Mouse (Mus musculus): ENCODE measurements around the gene Dysf. TPM values are rescaled to one million over a fixed set of nuclear protein-coding genes. Genes with fewer than 3 reads are reported as not detected.

Gene Dysf
- polyA plus RNA-seq, 1 experiment from 2014 or later: 3.9 TPM

DNA sequence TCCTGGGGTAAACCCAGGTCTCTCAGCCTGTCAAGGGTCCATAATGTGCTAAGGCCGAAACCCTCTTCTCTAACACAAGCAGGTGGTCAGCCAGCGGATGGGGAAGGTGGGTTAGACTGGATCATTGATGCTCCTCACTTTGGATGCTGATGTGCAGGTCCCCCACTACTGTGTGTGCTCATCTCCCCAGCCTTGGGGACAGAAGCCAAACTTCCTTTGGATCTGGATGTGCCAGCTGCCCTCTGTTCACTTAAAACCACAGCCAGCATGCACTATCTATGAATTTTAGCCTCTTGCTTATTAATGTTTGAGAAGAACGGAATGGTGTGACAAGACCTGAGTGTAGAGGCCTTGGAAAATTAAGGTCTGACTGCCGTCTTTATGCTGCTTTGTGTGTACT, 150.7 kb downstream of the Dysf start:
- DNase-seq (ENCODE audit: low spot score): no peak

DNA sequence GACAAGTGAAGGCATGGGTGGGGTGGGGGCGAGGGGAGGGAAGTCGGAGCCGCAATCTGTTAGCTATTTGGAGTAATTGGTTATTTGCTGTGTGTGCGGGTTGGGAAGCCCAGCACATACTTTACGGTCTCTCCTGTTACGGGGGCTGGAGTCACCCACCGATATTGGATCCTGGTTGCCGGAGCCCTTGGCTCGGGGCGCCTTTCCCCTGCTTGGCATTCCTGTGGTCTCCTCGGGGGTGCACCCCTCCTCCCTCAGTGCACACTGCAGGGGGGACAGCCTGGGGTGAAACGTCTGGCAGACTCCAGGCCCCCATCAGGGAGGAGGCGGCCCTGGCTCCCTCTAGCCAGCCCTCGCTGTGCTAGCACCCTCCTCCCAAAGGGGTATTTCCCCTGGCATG, 159.2 kb downstream of the Dysf start:
- no peak for DNase-seq (ENCODE audit: low spot score)

DNA sequence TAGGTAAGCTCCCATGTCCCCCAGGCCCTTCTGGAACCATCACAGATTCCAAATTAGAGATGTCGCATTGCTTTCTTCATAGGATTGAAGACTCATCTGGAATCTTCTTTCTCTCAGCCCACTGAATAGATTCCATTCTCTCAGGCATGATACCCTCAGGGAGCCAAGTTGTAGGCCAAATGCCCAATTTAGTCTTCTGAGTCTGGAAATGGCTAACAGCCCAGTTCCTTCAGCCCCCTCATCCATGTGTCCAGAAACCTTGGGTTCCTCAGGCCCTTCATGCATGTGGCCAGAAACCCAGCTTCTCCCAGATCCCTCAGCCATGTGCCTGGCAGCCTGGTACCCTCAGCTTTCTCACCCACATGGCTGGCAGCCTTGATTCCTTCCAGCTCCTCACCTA, 160.2 kb downstream of the Dysf start:
- DNase-seq (ENCODE audit: low spot score): no peak

GRCm38 (mm10) chr6:84173626-84174025, 165.2 kb downstream of the Dysf start:
- DNase-seq (ENCODE audit: low spot score): no peak

DNA sequence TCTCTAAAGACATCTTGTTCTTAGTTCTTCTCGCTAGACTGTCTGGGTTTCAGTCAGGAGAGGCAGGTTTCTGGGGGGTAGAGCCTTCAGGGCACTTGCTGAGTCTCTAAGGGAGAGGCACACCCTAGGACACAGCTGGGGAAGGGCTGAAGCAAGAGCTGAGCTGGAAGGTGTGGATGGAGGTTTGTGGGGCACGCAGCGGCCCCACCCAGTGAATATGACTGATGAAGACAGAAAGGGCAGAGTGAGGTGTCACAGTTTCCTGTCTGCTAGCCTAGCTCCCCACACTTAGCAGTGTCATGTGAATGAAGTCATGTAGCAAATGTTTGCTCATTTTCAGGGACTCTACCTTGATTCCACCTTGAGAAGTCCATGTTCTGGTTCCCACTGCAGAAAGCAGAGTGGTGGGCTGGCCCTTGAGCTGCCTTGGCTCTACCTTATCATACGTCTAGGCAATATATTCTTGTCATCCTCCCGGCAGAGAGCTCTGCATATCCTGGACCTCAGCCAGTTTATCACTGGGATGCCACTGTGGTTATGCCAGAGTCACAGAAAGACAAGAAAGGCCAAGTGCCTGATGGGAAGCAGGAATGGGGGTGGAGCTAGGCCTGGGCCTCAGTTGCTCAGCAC, 170.5 kb downstream of the Dysf start:
- DNase-seq (ENCODE audit: low spot score): peak; percentile 37

DNA sequence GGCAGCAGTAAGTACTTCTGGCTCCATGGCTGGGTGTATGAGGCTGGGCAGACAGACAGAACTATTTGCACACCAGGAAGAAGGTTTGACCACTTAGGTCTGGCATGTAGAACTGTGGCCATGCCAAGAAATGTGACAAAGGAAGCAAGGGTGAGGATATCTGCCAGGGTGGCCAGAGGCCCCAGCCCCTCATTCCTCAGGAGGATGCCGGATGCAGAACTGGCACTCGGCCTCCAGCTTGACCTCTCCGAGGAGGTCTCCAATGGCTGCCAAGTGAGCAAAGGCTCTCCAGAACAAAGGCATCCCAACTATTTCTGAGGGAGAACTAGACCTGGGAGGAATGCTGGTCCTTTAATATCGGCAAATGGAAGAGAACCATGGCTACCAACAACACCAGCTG, 173.1 kb downstream of the Dysf start:
- no peak for DNase-seq (ENCODE audit: low spot score)

- peak; percentile 35 for DNase-seq (ENCODE audit: low spot score)
These were observed 183.4 kb downstream of the Dysf start for GRCm38 (mm10) chr6:84191656-84192250.

DNA sequence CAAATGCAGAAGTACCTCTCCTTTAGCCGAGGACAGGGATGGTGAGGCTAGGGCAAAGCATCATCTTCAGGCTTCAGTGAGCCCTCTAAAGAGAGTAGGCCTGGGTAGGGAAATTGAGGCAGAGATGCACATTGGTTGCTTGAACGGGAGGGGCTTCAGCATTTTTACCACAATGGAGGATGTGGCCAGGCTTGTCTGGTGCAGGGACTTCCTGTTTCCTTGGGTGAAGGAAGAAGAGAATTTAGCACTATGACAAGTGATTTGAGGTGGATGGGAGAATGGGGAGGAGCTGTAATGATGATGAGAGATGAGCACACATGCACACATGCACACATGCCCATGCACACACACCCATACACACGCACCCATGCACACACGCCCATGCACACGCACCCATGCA, 188.1 kb downstream of the Dysf start:
- DNase-seq (ENCODE audit: low spot score): peak; percentile 71

DNA sequence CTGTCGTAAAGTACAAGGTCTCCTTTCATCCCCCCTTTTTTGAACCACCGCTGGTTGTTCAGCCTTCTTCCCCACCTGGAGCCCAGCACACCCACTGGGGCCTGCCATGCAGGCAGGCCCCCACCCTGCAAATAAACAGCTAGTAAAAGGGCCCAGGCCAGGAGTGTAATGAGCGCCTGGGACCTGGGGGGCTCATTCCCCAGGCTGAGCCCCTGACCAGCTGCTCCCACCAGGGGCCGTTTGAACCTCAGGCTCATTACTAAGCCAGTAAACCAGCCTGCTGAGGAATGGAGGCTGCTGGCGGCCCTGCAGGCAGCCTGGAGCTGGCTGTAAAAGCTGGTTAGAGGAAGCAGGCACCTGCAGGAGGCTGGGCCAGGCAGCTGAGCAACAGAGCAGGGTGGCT, 189.4 kb downstream of the Dysf start:
- DNase-seq (ENCODE audit: low spot score): peak; percentile 62

- no peak for DNase-seq (ENCODE audit: low spot score)
These were observed 193.5 kb downstream of the Dysf start for GRCm38 (mm10) chr6:84201721-84202490.

GRCm38 (mm10) chr6:84205611-84206010, 197.2 kb downstream of the Dysf start:
- DNase-seq (ENCODE audit: low spot score): no peak

GRCm38 (mm10) chr6:84208589-84208988, 200.2 kb downstream of the Dysf start:
- no peak for DNase-seq (ENCODE audit: low spot score)

- DNase-seq (ENCODE audit: low spot score): no peak
These were observed 201.5 kb downstream of the Dysf start for GRCm38 (mm10) chr6:84209736-84210434.

DNA sequence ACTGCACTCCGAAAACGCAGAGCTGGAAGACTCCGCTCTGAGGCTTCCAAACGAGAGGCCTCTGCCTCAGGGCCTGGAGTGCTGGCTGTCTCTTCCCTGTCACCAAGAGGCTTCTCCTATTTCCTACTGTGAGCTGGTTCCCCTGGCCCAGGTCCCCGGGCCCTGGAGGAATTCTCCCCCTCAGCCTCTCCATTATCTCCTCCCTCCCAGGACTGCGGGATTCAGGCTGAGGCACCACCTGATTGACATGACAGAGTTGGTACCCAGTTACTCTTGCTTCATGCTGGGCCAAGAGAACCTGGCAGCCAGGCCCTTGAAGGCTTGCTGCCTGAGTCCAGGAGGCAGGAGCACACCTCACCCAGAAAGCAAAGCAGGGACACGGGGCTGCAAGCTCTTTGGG, 203.1 kb downstream of the Dysf start:
- no peak for DNase-seq (ENCODE audit: low spot score)

DNA sequence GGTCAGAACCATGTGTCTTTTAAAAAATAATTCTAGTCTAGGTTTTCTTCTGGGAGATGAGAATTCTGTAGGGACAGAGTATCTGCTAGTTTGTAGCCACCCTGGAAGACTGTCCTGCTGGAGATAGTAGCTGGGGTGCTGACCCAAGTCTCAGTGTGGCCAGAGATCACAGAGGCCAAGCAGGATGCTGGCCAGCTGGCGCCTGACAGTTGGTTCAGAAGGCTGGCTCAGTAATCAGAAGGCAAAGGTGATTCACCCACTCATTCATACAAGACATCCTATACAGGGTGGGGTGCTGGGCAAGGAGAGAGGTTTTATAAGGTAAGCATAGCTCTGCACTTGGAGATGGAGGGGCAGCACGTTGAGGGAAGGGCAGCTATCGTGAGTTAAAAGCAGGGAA, 204.7 kb downstream of the Dysf start:
- no peak for DNase-seq (ENCODE audit: low spot score)

GRCm38 (mm10) chr6:84217216-84217933, 209.0 kb downstream of the Dysf start:
- DNase-seq (ENCODE audit: low spot score): peak; percentile 80

DNA sequence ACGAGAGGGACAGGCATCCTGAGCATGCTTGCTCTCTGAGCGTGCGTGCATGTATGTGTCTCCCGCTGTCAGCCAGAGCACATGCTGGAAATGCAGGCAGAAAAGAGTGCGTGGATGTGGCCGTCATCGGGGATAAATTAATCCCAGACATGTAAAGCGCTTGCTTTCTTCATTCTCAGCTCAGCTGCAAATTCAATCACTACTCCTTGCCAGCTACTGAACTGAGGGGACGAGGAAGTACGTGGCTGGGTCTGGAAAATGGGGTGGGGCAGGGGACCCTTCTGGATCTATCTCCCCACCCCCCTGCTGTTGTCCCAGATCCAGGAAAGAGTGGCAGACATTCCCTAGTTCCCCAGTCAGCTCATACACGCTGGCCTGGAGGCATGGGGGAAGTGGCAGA, 210.7 kb downstream of the Dysf start:
- DNase-seq (ENCODE audit: low spot score): no peak

- no peak for DNase-seq (ENCODE audit: low spot score)
These were observed 216.5 kb downstream of the Dysf start for GRCm38 (mm10) chr6:84224861-84225260.

DNA sequence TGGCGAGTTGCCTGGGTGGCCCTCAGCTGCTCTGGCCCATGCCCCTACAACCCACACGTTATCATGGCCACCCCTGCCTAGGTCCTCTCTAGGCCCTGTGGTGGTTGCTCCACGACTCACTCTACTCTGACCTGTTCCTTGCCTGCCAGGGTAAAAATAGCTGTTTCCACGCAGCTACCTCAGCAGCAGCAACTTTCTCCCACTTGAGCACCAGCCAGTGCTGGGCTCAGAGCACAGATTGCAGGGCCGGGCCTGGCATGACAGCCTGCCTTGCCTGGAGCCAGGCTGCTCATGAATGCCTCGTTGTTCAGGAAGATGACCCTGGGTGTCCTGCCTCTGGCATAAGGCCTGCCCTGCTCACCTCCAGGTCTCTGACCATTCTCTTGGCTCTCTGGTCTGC, 217.2 kb downstream of the Dysf start:
- DNase-seq (ENCODE audit: low spot score): no peak

- no peak for DNase-seq (ENCODE audit: low spot score)
These were observed 219.8 kb downstream of the Dysf start for GRCm38 (mm10) chr6:84228196-84228595.

GRCm38 (mm10) chr6:84228786-84229185, 220.4 kb downstream of the Dysf start:
- no peak for DNase-seq (ENCODE audit: low spot score)

Data from thymus, postnatal 0 days (tissue).